Mouse (Mus musculus) liver (tissue): Measurements from ENCODE around the gene AC134908.4.
"Not testable (repeated sequence)": the region's sequence is repeated elsewhere in the genome, so short reads cannot be mapped to it uniquely, and the experiment has no call there.

ENCODE experiments used
- DNase-seq: peaks from one replicate; pipeline ENCODE4 v3.0.0-alpha.2; 2020; ENCODE audit warnings: mixed read lengths

The AC134908.4 gene

GRCm38 (mm10) chr17:25830806-25831431 is 35.5 kb upstream of the AC134908.4 start:
- no peak for DNase-seq

DNA sequence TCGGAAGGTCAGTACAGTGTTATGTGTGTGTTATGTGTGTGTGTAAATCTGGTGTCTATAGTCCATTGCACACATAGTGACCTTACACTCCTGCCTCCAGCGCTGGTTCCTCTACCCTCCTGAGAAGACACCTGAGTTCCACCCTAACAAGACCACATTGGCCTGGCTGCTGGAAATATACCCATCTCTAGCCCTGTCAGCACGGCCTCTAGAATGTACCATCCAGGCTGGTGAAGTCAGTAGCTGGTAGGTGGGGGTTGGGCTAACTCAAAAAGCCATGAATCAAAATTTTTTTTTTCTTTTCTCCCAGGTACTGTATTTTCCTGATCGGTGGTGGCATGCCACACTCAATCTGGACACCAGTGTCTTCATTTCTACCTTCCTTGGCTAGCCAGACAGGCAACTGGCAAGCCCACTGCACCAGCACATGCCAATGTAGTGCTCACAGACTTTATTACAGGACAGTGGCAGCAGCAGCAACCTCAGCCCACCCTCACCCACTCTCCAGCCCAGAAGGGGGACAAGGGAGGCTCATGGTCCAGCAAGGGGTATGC is 34.8 kb upstream of the AC134908.4 start:
- no peak for DNase-seq

DNA sequence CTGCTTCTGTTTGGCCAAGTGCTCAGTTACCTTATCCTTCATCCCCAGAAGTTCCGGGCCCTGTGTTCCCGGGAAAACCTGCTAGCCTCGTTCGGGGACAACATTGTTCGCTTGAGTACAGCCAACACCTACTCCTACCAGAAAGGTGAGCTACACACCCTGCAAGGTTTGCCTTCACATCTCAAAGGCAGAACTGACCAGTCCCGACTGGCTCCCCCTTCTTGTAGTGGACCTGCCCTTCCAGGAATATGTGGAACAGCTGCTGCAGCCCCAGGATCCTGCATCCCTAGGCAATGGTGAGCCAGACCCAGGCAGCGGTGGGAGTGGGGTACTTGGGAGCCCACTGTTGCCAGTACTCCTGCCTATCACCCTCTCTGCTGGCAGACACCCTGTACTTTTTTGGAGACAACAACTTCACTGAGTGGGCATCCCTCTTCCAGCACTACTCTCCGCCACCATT is 34.1 kb upstream of the AC134908.4 start:
- no peak for DNase-seq

- DNase-seq: peak; percentile 82
Measured at GRCm38 (mm10) chr17:25828712-25829557, 33.5 kb upstream of the AC134908.4 start, which contains the start of gene Jmjd8. Gene Jmjd8, plus strand, starts transcription at chr17:25828867.

- DNase-seq: no peak
Measured at GRCm38 (mm10) chr17:25828223-25828594, 32.8 kb upstream of the AC134908.4 start.

- DNase-seq: no peak
Measured at GRCm38 (mm10) chr17:25827546-25828222, 32.2 kb upstream of the AC134908.4 start.

GRCm38 (mm10) chr17:25827011-25827410 is 31.6 kb upstream of the AC134908.4 start:
- no peak for DNase-seq

DNA sequence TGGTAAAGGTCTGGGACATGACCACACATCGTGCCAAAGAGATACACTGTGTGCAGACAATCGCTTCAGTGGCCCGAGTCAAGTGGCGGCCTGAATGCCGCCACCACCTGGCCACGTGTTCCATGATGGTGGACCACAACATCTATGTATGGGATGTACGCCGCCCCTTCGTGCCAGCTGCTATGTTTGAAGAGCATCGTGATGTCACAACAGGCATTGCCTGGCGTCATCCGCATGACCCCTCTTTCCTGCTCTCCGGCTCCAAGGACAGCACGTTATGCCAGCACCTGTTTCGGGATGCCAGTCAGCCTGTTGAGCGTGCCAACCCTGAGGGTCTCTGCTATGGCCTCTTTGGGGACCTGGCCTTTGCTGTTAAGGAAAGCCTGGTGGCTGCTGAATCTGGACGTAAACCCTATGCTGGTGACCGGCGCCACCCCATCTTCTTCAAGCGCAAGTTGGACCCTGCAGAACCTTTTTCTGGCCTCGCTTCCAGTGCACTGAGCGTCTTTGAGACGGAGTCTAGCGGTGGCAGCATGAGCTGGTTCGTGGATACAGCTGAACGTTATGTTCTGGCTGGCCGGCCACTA is 30.6 kb upstream of the AC134908.4 start:
- no peak for DNase-seq

GRCm38 (mm10) chr17:25825311-25825710 is 29.9 kb upstream of the AC134908.4 start:
- no peak for DNase-seq

DNA sequence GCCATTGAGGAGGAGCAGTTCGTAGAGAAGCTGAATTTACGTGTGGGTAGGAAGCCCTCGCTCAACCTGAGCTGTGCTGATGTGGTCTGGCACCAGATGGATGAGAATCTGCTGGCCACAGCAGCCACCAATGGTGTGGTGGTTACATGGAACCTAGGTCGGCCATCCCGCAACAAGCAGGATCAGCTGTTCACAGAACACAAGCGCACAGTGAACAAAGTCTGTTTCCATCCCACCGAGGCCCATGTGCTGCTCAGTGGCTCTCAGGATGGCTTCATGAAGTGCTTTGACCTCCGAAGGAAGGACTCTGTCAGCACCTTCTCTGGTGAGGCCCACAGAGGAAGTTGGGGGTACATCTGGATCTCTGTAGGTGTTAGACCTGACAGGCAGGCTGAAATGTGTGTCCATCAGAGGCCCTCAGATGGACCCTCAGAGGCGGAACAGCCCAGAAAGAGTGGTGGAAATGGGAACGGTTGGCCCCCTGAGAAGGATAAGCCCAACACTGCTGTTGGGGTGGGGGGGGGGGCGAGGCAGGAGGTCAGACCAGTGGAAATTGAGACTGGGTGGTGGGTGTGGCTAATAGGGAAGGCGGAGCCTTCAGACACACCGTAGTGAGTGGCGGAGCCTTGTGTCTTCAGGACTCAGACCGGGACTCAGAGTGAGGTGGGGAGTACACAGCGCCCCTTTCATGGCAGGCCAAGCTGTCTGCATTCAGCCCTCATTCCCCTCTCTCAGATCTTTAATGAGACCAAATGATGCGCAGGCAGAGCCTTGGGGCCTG is 29.1 kb upstream of the AC134908.4 start:
- DNase-seq: peak; percentile 51

- DNase-seq: peak; percentile 72
Measured at GRCm38 (mm10) chr17:25823452-25823851, 28.0 kb upstream of the AC134908.4 start, which contains the start of gene Wdr24. Gene Wdr24, plus strand, starts transcription at chr17:25823627.

- DNase-seq: peak; percentile 60
Measured at GRCm38 (mm10) chr17:25818851-25819780, 23.7 kb upstream of the AC134908.4 start.

GRCm38 (mm10) chr17:25817662-25818061 is 22.2 kb upstream of the AC134908.4 start:
- no peak for DNase-seq

DNA sequence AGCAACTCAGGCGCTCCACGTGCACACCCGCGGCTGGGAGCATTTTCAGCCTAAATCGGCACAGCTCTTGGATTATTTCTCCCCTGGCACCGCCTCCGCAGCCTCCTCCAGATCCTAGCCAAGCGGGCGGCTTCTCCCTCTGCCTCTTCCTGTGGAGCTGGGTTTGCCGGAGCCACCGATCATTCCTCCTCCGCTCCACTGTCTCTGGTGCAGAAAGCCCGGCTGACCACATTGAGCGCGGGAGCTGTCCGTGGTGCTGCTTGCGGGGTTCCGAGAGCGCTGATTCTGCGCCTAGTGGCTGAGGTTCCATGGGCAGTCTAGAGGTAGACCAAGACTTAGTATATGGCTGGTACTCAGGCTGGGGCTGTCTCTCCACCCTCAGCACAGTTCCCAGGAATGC is 18.0 kb upstream of the AC134908.4 start:
- peak; percentile 80 for DNase-seq

DNA sequence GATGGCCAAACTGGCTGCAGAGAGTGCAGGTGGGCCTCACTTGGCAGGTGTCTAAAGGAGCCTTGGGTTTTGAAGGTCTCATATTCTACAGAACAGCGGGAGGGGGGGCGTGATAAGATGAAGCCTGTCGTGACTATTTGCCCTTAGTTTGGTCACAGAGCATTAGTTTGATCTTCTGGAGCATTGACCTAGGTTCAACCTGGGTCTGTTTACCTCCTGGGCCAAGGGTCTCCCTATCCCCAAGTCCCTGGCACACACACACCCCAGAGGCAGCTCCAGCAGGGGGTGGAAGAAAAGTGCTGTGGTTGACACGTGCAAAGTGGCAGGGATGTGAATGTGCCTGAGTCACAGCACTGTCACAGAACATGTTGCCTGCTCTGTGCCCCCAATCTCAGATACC is 15.4 kb upstream of the AC134908.4 start:
- no peak for DNase-seq

DNA sequence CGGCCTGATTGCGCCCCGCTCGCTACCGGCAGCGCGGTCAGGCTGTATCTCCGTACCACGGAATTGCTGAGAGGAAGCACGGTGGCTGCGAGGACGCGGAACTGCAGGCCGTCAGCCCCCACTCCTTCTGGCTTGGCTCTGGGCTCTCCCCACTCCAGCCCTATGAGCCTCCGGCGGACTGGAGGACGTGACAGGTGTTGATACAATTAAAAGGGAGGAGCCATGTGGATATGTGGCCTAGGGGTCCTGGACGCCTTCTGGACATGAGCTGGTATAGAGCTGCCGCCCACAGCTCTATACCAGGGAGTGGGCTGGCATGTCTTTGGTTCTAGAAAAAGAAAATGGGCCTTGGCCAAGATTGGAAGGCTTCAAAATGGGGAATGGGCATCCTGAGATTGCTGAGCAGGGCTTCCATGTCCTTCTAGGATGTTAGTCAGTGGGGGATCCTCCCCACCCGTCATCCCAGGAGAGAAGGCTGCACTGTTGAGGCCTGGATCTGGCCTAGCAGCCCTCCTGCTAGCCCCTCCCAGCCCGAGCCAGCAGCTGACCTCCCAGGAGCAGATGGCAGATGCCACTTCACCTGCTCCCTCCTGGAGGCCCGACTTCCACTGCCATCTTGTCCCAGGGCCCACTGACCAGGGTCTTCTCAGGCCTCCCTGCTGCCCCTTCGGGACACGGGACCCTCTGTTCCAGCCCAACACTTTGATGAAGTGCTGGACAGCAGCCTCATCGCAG is 14.3 kb upstream of the AC134908.4 start:
- no peak for DNase-seq

- peak; percentile 57 for DNase-seq
Measured at GRCm38 (mm10) chr17:25808789-25809605, 13.5 kb upstream of the AC134908.4 start, which contains the start of gene Fbxl16. Gene Fbxl16, plus strand, starts transcription at chr17:25809085.

- DNase-seq: no peak
Measured at GRCm38 (mm10) chr17:25808028-25808427, 12.6 kb upstream of the AC134908.4 start.

- not testable (repeated sequence) for DNase-seq
Measured at GRCm38 (mm10) chr17:25807452-25807851, 12.0 kb upstream of the AC134908.4 start.
